Mouse (Mus musculus) effector memory CD4-positive, alpha-beta T cell, adult 7 months (primary cell): ENCODE measurements around the gene Amigo1. TPM values are rescaled to one million over a fixed set of nuclear protein-coding genes. Genes with fewer than 3 reads are reported as not detected.

Experiments used
- polyA plus RNA-seq: library from polyadenylated mRNA; unstranded; fragments of 100-300 nt; shearing (Covaris generic); gene quantifications from one replicate; pipeline ENCODE4 v1.2.1, GENCODE M21; 2017

Gene Amigo1
- 1.4 TPM for polyA plus RNA-seq

DNA sequence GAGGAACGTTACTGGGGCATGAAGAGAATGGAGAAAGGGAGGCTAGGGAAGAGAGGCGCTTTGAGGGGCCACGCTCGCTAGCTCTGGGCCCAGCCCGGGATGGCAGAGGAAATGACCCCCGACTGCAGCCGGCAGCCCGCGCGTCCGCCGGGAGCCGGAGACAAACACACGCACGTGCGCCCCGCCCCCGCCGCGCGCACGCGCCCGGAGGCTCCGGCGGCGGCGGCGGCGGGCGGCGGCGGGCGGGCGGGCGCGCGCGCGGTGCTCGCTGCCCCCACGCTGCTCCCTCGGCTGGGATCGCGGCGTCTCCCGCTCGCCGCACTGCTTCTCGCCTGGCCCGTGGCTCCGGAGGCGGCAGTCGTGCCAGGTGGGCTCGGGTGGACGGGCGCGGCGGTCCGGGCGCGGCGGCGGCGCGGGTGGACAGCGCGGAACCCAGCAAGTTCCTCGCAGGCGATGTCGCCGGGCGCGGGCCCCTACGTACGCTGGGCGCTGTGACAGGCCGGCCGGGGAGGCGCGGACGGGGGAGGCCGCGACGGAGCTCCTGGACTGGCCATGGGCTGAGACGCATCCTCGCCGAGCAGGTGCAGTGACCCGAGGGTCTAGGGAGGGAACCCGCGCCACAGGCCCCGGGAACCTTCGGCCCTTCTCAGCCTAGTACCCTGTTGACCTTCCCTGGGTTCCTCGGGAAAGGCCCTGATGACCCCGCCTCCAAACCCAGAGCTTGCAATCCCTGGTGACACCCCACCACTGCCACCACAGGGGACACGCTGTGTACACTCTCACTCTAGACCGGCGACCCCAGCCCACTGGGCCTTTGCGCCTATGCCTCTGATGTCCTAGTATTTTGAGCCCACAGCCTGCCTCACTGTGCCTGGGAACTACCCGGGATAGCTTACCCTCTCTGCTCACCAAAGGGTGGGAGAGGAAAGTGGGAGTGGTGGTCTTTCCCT lies at the start of gene Amigo1:
TSS of gene Amigo1 (plus strand) at position 238 of the 950 bp plus-strand sequence.

DNA sequence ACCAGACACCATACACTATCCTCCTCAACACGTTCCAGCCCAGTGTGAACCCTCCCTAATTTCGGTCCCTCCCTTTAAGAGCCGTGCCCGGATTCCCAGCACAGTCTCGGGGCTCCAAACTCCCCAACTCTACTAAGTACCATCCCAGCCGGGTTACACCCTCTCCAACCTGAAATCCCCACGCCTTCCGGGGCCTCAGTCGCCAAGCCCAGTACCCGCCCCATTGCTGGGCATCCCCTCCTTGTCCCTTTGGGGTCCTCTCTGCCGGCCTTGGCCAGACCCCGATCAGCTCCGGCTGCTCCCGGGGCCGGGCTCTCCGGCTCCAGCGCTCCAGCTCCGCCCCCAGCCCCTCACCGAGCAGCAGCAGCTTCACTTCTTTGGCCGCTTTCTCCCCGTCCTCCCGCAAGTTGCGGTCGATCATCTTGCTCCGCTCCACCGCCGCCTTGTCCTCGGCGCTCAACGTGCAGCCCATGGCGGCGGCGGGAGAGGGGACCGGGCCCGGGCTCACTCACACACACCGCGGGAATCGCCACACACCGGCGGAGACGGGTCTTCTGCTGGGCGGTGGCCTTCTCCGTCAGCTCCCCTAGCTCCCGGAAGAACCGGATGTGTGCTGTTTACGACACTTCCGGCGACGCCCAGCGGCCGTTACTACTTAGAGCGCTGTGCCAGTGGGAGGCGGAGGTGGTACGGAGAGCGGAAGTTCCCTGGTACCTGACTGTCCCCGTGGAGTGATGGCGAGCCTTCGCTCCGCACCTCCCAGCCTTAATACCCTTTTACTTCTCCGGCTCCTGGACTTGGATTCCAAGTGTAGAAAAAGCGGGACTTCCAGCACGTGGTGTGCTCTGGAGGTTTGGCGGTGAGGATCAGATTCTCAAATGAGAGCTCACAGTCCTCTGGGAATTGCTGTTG lies 40.3 kb upstream of the Amigo1 start, which contains the start of gene Gnai3:
TSS of gene Gnai3 (minus strand) at position 613 of the 912 bp plus-strand sequence.

DNA sequence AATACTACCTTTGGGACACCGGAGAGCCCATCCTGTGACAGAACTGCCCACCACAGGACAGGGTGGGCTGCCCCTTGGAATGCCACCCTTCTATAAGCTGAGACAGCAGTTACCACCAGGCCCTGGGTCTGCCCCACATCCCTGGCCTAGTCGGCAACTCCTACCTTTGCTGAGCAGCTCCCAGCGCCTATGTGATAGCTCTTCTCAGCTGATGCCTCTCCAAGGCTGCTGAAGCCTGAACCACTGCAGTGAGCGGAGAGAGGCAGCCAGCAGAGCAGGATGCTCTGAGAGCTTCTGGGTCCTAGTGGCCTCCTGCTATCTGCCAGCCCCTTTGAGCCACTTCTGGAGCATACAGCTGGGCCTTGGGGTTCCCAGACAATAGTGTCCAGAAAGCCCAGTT lies 31.5 kb upstream of the Amigo1 start, which contains the start of gene Gpr61:
TSS of gene Gpr61 (minus strand) at position 227 of the 400 bp plus-strand sequence.

DNA sequence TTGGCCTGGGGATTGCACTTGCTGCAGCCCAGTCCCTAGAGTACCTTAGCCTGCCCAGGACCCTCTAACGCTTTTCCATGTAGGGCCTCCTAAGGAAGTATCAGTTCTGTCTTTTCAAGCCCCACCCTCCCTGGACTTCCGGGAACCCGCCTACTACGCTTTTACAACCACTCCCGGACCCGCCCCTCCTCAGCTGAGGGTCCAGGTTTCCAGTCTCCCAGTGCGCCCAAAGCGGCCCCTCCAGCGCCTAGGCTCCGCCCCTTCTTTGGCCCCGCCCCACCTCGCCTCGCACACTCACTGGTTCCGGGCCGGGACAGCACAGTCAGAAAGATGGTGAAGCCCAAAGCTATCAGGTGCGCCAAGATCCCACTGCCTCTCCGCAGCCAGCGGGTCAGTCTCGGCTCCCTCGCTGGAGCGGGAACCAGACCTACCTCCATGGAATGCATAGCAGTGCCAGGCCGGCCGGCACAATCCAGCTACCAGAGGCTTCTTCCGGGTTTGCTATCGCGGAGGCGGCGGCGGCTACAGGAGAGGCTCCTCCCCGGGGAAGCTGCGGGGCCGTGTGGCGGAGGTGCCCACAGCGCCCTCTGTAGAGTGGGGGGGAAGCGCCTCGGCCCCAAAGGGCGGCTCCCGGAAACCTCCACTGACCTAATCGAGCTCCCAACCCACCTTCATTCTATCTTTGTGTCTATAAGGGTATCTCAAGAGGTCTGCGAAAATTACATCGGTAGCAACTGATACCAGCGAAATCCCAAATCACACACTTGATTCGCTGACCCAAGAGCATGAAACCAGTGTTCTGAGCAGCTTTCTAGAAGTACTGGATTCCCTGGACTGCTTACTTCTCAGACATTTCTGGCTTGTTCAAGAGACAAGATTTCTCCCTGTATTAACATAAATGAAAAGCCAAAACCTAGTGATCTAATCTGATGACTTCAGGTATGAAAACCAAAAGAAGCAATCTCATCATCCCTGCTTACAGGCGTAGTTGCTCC lies 14.5 kb downstream of the Amigo1 start, which contains the start of gene Cyb561d1:
TSS of gene Cyb561d1 (minus strand) at position 884 of the 995 bp plus-strand sequence.

DNA sequence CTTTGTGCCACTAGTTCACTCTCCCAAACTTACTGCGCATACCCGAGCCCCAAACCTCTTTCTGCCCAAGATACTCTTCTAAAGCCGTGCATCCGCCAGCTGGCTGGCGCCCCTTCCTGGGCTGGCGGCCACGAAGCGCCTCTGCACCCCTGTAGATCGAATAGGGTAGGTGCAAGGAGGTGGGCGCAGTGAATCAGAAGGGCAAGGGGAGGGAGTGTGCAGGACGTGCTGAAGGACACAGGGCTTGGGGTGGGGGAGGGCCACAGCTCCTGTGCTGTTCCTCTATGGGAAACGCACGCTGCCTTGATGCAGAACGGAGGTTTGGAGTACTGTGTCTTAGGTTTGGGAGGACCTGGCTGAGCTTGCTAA lies 24.6 kb downstream of the Amigo1 start, which contains the start of gene Atxn7l2:
TSS of gene Atxn7l2 (minus strand) at position 164 of the 369 bp plus-strand sequence.

DNA sequence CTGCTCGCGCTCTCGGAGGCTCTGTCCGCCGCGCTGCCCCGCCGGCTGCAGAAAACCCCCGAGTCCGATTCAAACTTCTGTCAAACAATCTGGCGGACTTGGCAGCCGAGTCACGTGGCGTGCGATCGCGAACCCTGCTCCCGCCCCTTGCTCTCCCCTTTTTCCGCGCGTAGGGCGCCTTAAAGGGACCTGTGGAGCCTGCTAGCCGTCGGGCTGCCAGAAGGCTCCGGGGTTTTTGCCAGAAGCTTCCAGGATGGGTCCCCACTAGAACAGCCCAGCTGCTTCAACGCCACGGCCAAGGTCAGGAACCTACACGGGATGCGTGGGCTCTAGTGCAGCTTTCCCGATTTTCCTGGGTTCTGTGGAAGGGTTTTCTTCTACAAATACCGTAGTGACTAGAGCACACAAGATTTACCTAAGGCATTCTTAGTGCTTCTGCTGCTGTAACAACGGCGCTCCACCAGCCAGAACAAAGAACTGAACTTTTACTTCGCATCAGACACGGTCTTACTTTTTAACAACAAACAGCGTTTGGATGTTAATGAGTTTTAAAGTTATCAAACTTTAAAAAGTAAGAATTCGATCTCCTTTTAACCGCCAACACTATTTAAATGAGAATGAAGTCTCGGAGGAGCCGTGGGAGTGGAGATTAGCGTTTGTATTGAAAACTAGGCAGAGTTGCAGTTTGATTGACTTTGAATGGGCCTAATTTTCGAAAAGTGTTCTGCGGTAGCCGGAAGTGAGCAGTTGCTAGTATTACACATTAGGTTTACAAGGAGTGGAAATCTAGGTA lies 40.6 kb downstream of the Amigo1 start, which contains the start of gene Sypl2:
TSS of gene Sypl2 (minus strand) at position 91 of the 793 bp plus-strand sequence.

Other genes with a start within 250 kb of the Amigo1 start
- gene Gstm6, start 242.6 kb upstream of the Amigo1 start, polyA plus RNA-seq: 0.67 TPM
- gene Gstm3, start 217.1 kb upstream of the Amigo1 start, polyA plus RNA-seq: not detected
- not detected for gene Gstm2, start 199.9 kb upstream of the Amigo1 start, polyA plus RNA-seq
- 0.67 TPM for gene Gstm1, start 168.4 kb upstream of the Amigo1 start, polyA plus RNA-seq
- 3.4 TPM for gene Gstm4, start 141.4 kb upstream of the Amigo1 start, polyA plus RNA-seq
- gene Ampd2, start 99.7 kb upstream of the Amigo1 start, polyA plus RNA-seq: 23.5 TPM
- gene Gnat2, start 93.5 kb upstream of the Amigo1 start, polyA plus RNA-seq: not detected
- 175 TPM for gene Gnai3, start 40.2 kb upstream of the Amigo1 start, polyA plus RNA-seq
- not detected for gene Gpr61, start 31.5 kb upstream of the Amigo1 start, polyA plus RNA-seq
- gene Cyb561d1, start 14.9 kb downstream of the Amigo1 start, polyA plus RNA-seq: 14.3 TPM
- gene Atxn7l2, start 24.6 kb downstream of the Amigo1 start, polyA plus RNA-seq: 14.2 TPM
- gene Sypl2, start 40.3 kb downstream of the Amigo1 start, polyA plus RNA-seq: not detected
- gene Psma5, start 70.6 kb downstream of the Amigo1 start, polyA plus RNA-seq: 59.2 TPM
- 0.09 TPM for gene Sort1, start 97.7 kb downstream of the Amigo1 start, polyA plus RNA-seq
- gene Mybphl, start 178.6 kb downstream of the Amigo1 start, polyA plus RNA-seq: not detected
- 1.9 TPM for gene Psrc1, start 197.5 kb downstream of the Amigo1 start, polyA plus RNA-seq
- 0.72 TPM for gene Celsr2, start 229.2 kb downstream of the Amigo1 start, polyA plus RNA-seq